Mouse (Mus musculus) myocyte (in vitro differentiated cells): ENCODE measurements at regions not wholly inside any gene's neighbourhood (a gene's known extent, or its start where the extent isn't known, plus 50 kb on each side); places are given as distances from the start of the nearest gene placed in this dataset.

Source experiments
- H3K27me3 ChIP-seq: one replicate; pipeline ENCODE4 v1.6.1; 2011; ENCODE audit not compliant: control insufficient read depth, insufficient read depth, insufficient read length
- H3K36me3 ChIP-seq: one replicate; pipeline ENCODE4 v1.6.1; 2011; ENCODE audit not compliant: control insufficient read depth, insufficient read depth
- H3K4me2 ChIP-seq: one replicate; pipeline ENCODE4 v1.6.1; 2011; ENCODE audit warnings: low read depth, control low read depth
- H3K4me3 ChIP-seq: one replicate; pipeline ENCODE4 v1.5.1; 2011; ENCODE audit warnings: mild to moderate bottlenecking, control low read depth, moderate library complexity
- H3K79me2 ChIP-seq: one replicate; pipeline ENCODE4 v1.6.1; 2011; ENCODE audit not compliant: control insufficient read depth, insufficient read depth
- H3ac ChIP-seq: one replicate; pipeline ENCODE4 v1.6.1; 2011; ENCODE audit not compliant: control insufficient read depth, insufficient read length
- CEBPB ChIP-seq: IDR thresholded peaks from 2 replicates; pipeline ENCODE4 v1.6.1; 2011; ENCODE audit warnings: mild to moderate bottlenecking, moderate library complexity; ENCODE audit not compliant: poor library complexity, insufficient read depth, severe bottlenecking
- E2F4 ChIP-seq: IDR thresholded peaks from one replicate; pipeline ENCODE4 v1.6.1; 2011; ENCODE audit warnings: mild to moderate bottlenecking, control low read depth, moderate library complexity; ENCODE audit not compliant: insufficient read depth
- MAX ChIP-seq: IDR thresholded peaks from one replicate; pipeline ENCODE4 v1.6.1; 2011; ENCODE audit warnings: low read depth, mild to moderate bottlenecking, control low read depth
- MYOD1 ChIP-seq, 3 experiments: IDR thresholded peaks; one replicate each; pipeline ENCODE4 v1.6.1; 2011; ENCODE audit warnings: control low read depth in 2 of 3, low read depth in 2 of 3, mild to moderate bottlenecking in 2 of 3, moderate library complexity in 1 of 3; ENCODE audit not compliant: insufficient read length in 2 of 3, control insufficient read depth in 1 of 3
- MYOG ChIP-seq, 3 experiments: IDR thresholded peaks; one replicate each; pipeline ENCODE4 v1.6.1; 2011; ENCODE audit warnings: control low read depth in 2 of 3, low read depth in 2 of 3, mild to moderate bottlenecking in 2 of 3; ENCODE audit not compliant: insufficient read length in 2 of 3, control insufficient read depth in 1 of 3, insufficient read depth in 1 of 3
- POLR2A ChIP-seq: IDR thresholded peaks from one replicate; pipeline ENCODE4 v1.6.1; 2011; ENCODE audit warnings: low read depth, mild to moderate bottlenecking, control low read depth, moderate library complexity; ENCODE audit not compliant: insufficient read length
- POLR2AphosphoS2 ChIP-seq: IDR thresholded peaks from one replicate; pipeline ENCODE4 v1.6.1; 2011; ENCODE audit warnings: low read depth, control low read depth; ENCODE audit not compliant: insufficient read length
- REST ChIP-seq: IDR thresholded peaks from one replicate; pipeline ENCODE4 v1.6.1; 2011; ENCODE audit warnings: mild to moderate bottlenecking, control low read depth, moderate library complexity; ENCODE audit not compliant: insufficient read depth, insufficient read length
- SRF ChIP-seq: IDR thresholded peaks from one replicate; pipeline ENCODE4 v1.6.1; 2011; ENCODE audit warnings: low read depth; ENCODE audit not compliant: control insufficient read depth, insufficient read length
- TCF12 ChIP-seq: IDR thresholded peaks from one replicate; pipeline ENCODE4 v1.6.1; 2011; ENCODE audit warnings: mild to moderate bottlenecking, control low read depth; ENCODE audit not compliant: poor library complexity, insufficient read depth, severe bottlenecking
- TCF3 ChIP-seq: IDR thresholded peaks from one replicate; pipeline ENCODE4 v1.6.1; 2011; ENCODE audit warnings: low read depth, control low read depth; ENCODE audit not compliant: insufficient read length
- USF1 ChIP-seq: IDR thresholded peaks from one replicate; pipeline ENCODE4 v1.6.1; 2011; ENCODE audit warnings: low read depth, mild to moderate bottlenecking, control low read depth, moderate library complexity

DNA sequence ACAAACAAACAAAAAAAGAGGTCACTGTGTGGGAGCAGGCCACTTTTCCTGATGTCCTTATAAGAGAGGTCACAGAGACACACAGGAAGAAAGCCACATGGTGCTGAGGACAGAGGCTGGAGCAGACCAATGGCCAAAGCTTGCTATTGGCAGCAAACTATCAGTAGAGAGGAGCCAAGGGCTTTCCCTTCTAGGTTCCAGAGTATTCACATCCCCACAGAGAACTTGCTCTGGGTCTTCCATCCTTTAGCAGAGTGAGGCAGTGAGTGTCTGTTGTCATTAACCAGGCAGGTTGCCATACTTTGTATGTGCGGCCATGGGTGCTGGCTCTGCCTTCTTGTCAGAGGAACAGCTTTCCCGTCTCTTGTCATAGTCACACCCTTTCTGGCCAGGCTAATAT, 64.5 kb upstream of the Cxcl14 start:
- Histone ChIP-seq H3K4me3 (no peak overlapping the region), H3K36me3 (no peaks in the 10 kb centered on the region), H3K79me2 (no peaks in the 10 kb centered on the region), H3ac (no peak overlapping the region), H3K4me2 (no peak overlapping the region), H3K27me3 (no peaks in the 10 kb centered on the region)
- no peak for TF ChIP-seq MYOD1 (IDR thresholded peaks at IDR 0.05; ENCODE audit: control insufficient read depth in 1 of 3, insufficient read length in 2 of 3, low read depth in 2 of 3)
- no peak for TF ChIP-seq POLR2A
- no peak for TF ChIP-seq E2F4
- no peak for TF ChIP-seq CEBPB
- TF ChIP-seq POLR2AphosphoS2: no peak
- TF ChIP-seq MYOG (IDR thresholded peaks at IDR 0.05; ENCODE audit: control insufficient read depth in 1 of 3, insufficient read depth in 1 of 3, insufficient read length in 2 of 3, low read depth in 2 of 3): no peak
- no peak for TF ChIP-seq TCF12
- no peak for TF ChIP-seq TCF3
- TF ChIP-seq SRF: no peak
- no peak for TF ChIP-seq USF1
- TF ChIP-seq REST: no peak
- TF ChIP-seq MAX: no peak

DNA sequence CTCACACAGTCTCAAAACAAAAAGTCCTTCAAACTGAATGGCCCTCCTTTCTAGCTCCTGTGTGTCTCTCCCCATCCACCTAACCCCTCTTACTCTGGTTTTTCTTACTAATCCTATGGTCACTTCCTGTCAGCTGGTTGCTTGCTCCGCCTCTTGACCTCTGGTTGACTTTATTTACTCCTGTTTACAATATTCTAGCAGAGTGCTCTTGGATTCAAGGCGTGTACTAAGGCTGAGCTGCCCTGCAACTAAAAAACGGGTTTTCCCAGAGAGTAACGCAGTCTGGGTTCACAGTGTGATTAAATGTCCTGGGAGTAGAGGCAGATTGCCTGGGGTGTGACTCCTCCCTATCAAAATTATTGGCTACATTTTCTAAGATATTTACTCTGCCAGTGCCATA, 64.2 kb upstream of the Gm3045 start:
- H3K4me2 ChIP-seq: no peak overlapping the region
- no peaks in the 10 kb centered on the region for H3K79me2 ChIP-seq
- H3K4me3 ChIP-seq: no peak overlapping the region
- no peaks in the 10 kb centered on the region for H3K36me3 ChIP-seq
- no peak for TF ChIP-seq USF1
- no peak for TF ChIP-seq E2F4
- TF ChIP-seq MYOD1 (IDR thresholded peaks at IDR 0.05; ENCODE audit: control insufficient read depth in 1 of 3, insufficient read length in 2 of 3, low read depth in 2 of 3): no peak
- no peak for TF ChIP-seq TCF3
- TF ChIP-seq MYOG (IDR thresholded peaks at IDR 0.05; ENCODE audit: control insufficient read depth in 1 of 3, insufficient read depth in 1 of 3, insufficient read length in 2 of 3, low read depth in 2 of 3): no peak
- TF ChIP-seq SRF: no peak
- TF ChIP-seq POLR2A: no peak
- no peak for TF ChIP-seq TCF12
- TF ChIP-seq MAX: no peak
- TF ChIP-seq CEBPB: no peak
- TF ChIP-seq POLR2AphosphoS2: no peak
- TF ChIP-seq REST: no peak
- no peaks in the 10 kb centered on the region for H3K27me3 ChIP-seq
- H3ac ChIP-seq: no peak overlapping the region

DNA sequence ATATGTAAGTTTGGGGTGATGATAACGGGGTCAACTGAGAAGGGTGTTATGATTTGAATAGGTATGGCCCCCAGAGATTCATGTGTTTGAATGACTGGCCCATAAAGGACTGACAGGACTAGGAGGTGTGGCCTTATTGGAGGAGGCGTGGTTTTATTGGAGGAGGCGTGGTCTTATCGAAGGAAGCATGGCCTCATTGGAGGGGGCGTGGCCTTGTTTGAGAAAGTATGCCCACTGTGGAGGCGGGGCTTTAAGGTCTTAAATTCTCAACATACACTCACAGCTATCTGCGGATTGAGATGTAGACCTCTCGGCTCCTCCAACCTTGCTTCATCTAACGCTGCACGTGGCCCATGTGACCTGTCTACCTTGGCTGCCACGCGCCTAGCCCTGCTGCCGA, 63.7 kb upstream of the Gm3045 start:
- H3K27me3 ChIP-seq: no peaks in the 10 kb centered on the region
- TF ChIP-seq E2F4 (no peak), REST (no peak), POLR2A (no peak), CEBPB (no peak), SRF (no peak), MYOG (IDR thresholded peaks at IDR 0.05; ENCODE audit: control insufficient read depth in 1 of 3, insufficient read depth in 1 of 3, insufficient read length in 2 of 3, low read depth in 2 of 3) (no peak)
- H3K4me3 ChIP-seq: no peak overlapping the region
- H3ac ChIP-seq: no peak overlapping the region
- H3K79me2 ChIP-seq: no peaks in the 10 kb centered on the region
- no peaks in the 10 kb centered on the region for H3K36me3 ChIP-seq
- no peak overlapping the region for H3K4me2 ChIP-seq

DNA sequence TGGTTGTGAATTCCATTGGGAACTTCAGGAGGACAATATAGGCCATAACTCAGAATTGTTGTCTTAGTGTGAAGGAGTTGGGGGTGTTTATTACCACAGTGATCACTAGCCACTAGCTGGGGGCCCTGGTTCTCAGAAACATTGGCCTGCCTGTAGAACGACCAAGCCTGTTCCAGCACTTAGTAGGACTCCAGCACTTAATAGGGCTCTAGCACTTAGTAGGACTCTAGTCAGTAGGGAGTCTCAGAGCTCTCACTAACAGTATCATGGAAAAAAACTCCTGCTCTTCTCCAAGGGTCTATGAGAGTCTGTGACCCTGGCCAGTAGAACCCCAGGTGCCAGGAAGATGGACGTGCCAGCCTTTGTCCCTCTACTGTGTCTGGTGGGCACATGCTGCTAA, 56.8 kb upstream of the Gm3045 start:
- no peaks in the 10 kb centered on the region for H3K79me2 ChIP-seq
- TF ChIP-seq CEBPB: no peak
- TF ChIP-seq POLR2AphosphoS2: no peak
- TF ChIP-seq REST: no peak
- TF ChIP-seq TCF3: no peak
- TF ChIP-seq SRF: no peak
- TF ChIP-seq E2F4: no peak
- TF ChIP-seq MYOG (IDR thresholded peaks at IDR 0.05; ENCODE audit: control insufficient read depth in 1 of 3, insufficient read depth in 1 of 3, insufficient read length in 2 of 3, low read depth in 2 of 3): no peak
- H3K4me2 ChIP-seq: no peak overlapping the region
- no peaks in the 10 kb centered on the region for H3K36me3 ChIP-seq
- no peaks in the 10 kb centered on the region for H3K27me3 ChIP-seq
- no peak overlapping the region for H3ac ChIP-seq
- no peak overlapping the region for H3K4me3 ChIP-seq

DNA sequence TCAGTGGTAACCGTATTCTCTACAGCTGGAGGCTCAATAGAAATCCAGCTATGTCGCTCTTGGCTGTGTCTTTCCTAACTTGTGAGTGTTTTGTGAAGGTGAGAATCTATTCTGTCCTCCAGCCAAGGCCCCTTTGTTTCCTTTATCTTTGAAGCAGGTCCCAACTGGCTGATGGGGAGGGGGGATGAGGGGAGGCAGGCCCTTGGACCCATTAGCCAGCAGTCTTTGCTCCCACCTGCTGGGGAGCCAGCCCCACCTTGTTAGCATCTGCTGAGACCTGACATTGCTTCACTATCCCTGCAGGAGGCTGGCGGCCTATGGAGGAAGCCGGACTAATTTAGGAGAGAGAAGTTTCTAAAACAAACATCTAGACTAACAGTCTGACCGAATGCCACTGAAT, 55.0 kb upstream of the Gm3045 start:
- no peaks in the 10 kb centered on the region for H3K36me3 ChIP-seq

More for the DNA sequence above, 55.0 kb upstream of the Gm3045 start:
- Histone ChIP-seq H3ac (no peak overlapping the region), H3K79me2 (no peaks in the 10 kb centered on the region), H3K4me2 (no peak overlapping the region), H3K27me3 (no peaks in the 10 kb centered on the region), H3K4me3 (no peak overlapping the region)
- TF ChIP-seq POLR2A (no peak), MYOG (IDR thresholded peaks at IDR 0.05; ENCODE audit: control insufficient read depth in 1 of 3, insufficient read depth in 1 of 3, insufficient read length in 2 of 3, low read depth in 2 of 3) (no peak), SRF (no peak), E2F4 (no peak), REST (no peak), MAX (no peak), TCF3 (no peak), USF1 (no peak), TCF12 (no peak), MYOD1 (IDR thresholded peaks at IDR 0.05; ENCODE audit: control insufficient read depth in 1 of 3, insufficient read length in 2 of 3, low read depth in 2 of 3) (no peak), POLR2AphosphoS2 (no peak), CEBPB (no peak)
